Mouse (Mus musculus): ENCODE results near the gene Mpdz. TPM values are rescaled to one million over a fixed set of nuclear protein-coding genes. Genes with fewer than 3 reads are reported as not detected.

Mpdz gene
- total and polyA plus RNA-seq, 3 experiments = 19.3 to 59.6 (median 57.7) TPM

GRCm38 (mm10) chr4:81314618-81315017, 128.0 kb downstream of the Mpdz start:
- Histone ChIP-seq H3K36me3 (ENCODE audit: control insufficient read depth, insufficient read depth, low read length) (peaks cover 3% of the 10 kb centered on the region; the same call in 1 of the 2 replicates), H3K4me3 (no peak overlapping the region), H3K27me3 (ENCODE audit: control insufficient read depth, insufficient read depth, low read length) (no peaks in the 10 kb centered on the region), H3K9ac (ENCODE audit: low read depth, low read length) (no peak overlapping the region), H3K27ac (no peak overlapping the region), H3K4me1 (ENCODE audit: control insufficient read depth, insufficient read depth, low read length) (peaks cover 3% of the 10 kb centered on the region), H3K79me2 (replicated peaks; ENCODE audit: control insufficient read depth, insufficient read depth, low read length) (no peaks in the 10 kb centered on the region)
- TF ChIP-seq CTCF (IDR thresholded peaks at IDR 0.05) (no peak), POLR2A (IDR thresholded peaks at IDR 0.05; ENCODE audit: insufficient read depth, low read depth, low read length) (no peak), EP300 (IDR thresholded peaks at IDR 0.05; ENCODE audit: insufficient read depth, low read depth, low read length) (no peak)
- no peak for DNase-seq
- intact Hi-C loops (cut with DNase I) = no loop called here
- WGBS = 53% methylated on average over 5 of the region's 5 CpGs

DNA sequence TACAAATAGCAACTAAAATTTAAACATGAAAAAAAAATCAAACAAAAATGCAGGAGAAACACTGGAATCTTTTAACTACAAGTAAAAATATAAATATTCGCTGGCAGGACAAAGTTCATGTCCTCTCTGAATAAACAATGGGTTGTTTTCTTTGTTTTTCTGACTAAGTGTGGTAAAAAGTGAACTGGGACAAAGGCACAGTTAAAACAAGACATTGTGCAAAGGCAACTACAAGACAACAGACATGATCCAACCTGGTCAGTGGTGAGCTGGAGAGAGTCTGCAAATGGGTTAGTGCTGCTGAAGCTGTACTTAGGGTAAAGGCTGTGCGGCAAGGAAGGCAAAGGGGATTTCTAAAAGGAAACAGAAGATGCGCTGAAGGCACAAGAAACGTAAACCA, 129.4 kb downstream of the Mpdz start:
- peaks cover 3% of the 10 kb centered on the region for H3K4me1 ChIP-seq (ENCODE audit: control insufficient read depth, insufficient read depth, low read length)
- H3K27me3 ChIP-seq (ENCODE audit: control insufficient read depth, insufficient read depth, low read length) = no peaks in the 10 kb centered on the region
- H3K36me3 ChIP-seq (ENCODE audit: control insufficient read depth, insufficient read depth, low read length) = peaks cover 3% of the 10 kb centered on the region
- TF ChIP-seq POLR2A (IDR thresholded peaks at IDR 0.05; ENCODE audit: insufficient read depth, low read depth, low read length) (no peak), EP300 (IDR thresholded peaks at IDR 0.05; ENCODE audit: insufficient read depth, low read depth, low read length) (no peak), CTCF (IDR thresholded peaks at IDR 0.05) (no peak)
- intact Hi-C loops (cut with DNase I) = no loop called here
- WGBS = 88% methylated on average over 4 of the region's 4 CpGs
- H3K27ac ChIP-seq = no peak overlapping the region
- no peak overlapping the region for H3K9ac ChIP-seq (ENCODE audit: low read depth, low read length)
- DNase-seq = no peak
- no peaks in the 10 kb centered on the region for H3K79me2 ChIP-seq (replicated peaks; ENCODE audit: control insufficient read depth, insufficient read depth, low read length)
- H3K4me3 ChIP-seq = no peak overlapping the region

DNA sequence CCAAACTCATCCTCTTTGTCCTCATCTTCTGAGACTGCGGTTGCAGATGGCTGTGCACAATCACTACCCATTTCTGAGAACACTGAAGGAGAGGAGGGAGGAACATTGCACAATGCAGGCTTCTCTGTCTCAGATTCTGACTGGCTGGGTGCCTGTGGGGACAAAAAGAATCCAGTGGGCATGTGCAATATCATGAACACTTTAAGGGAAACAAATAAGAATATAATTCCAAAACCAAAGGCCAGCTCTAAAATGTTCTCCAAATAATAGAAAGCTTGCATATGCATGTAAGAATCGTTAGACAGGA, 132.5 kb downstream of the Mpdz start:
- H3K27me3 ChIP-seq (ENCODE audit: control insufficient read depth, insufficient read depth, low read length) = no peaks in the 10 kb centered on the region
- peaks cover 3% of the 10 kb centered on the region for H3K4me1 ChIP-seq (ENCODE audit: control insufficient read depth, insufficient read depth, low read length)
- peaks cover 4% of the 10 kb centered on the region for H3K36me3 ChIP-seq (ENCODE audit: control insufficient read depth, insufficient read depth, low read length)
- 42% methylated on average over 2 of the region's 2 CpGs for WGBS
- DNase-seq = peak in 1 of 2 experiments; percentile 20
- H3K4me3 ChIP-seq = no peak overlapping the region
- H3K79me2 ChIP-seq (replicated peaks; ENCODE audit: control insufficient read depth, insufficient read depth, low read length) = no peaks in the 10 kb centered on the region
- no peak overlapping the region for H3K9ac ChIP-seq (ENCODE audit: low read depth, low read length)
- intact Hi-C loops (cut with DNase I) = no loop called here
- H3K27ac ChIP-seq = no peak overlapping the region
- TF ChIP-seq EP300 (IDR thresholded peaks at IDR 0.05; ENCODE audit: insufficient read depth, low read depth, low read length) (no peak), POLR2A (IDR thresholded peaks at IDR 0.05; ENCODE audit: insufficient read depth, low read depth, low read length) (no peak), CTCF (IDR thresholded peaks at IDR 0.05) (no peak)

- H3K27ac ChIP-seq = no peak overlapping the region
- H3K9ac ChIP-seq (ENCODE audit: low read depth, low read length) = no peak overlapping the region
- H3K79me2 ChIP-seq (replicated peaks; ENCODE audit: control insufficient read depth, insufficient read depth, low read length) = no peaks in the 10 kb centered on the region
- peaks cover 5% of the 10 kb centered on the region for H3K36me3 ChIP-seq (ENCODE audit: control insufficient read depth, insufficient read depth, low read length)
- no peak for TF ChIP-seq CTCF (IDR thresholded peaks at IDR 0.05)
- no peak for TF ChIP-seq EP300 (IDR thresholded peaks at IDR 0.05; ENCODE audit: insufficient read depth, low read depth, low read length)
- TF ChIP-seq POLR2A (IDR thresholded peaks at IDR 0.05; ENCODE audit: insufficient read depth, low read depth, low read length) = no peak
- H3K4me3 ChIP-seq = no peak overlapping the region
- H3K4me1 ChIP-seq (ENCODE audit: control insufficient read depth, insufficient read depth, low read length) = peaks cover under 1% of the 10 kb centered on the region
- WGBS = 63% methylated on average over 12 of the region's 12 CpGs
- no peaks in the 10 kb centered on the region for H3K27me3 ChIP-seq (ENCODE audit: control insufficient read depth, insufficient read depth, low read length)
- intact Hi-C loops (cut with DNase I) = no loop called here
- DNase-seq = no peak
These were observed 133.0 kb downstream of the Mpdz start for GRCm38 (mm10) chr4:81309473-81310167.

GRCm38 (mm10) chr4:81307596-81308265, 134.9 kb downstream of the Mpdz start:
- Histone ChIP-seq H3K27ac (no peak overlapping the region), H3K27me3 (ENCODE audit: control insufficient read depth, insufficient read depth, low read length) (no peaks in the 10 kb centered on the region), H3K4me1 (ENCODE audit: control insufficient read depth, insufficient read depth, low read length) (no peaks in the 10 kb centered on the region; the same call in 1 of the 2 replicates), H3K79me2 (replicated peaks; ENCODE audit: control insufficient read depth, insufficient read depth, low read length) (no peaks in the 10 kb centered on the region), H3K9ac (ENCODE audit: low read depth, low read length) (no peak overlapping the region), H3K4me3 (no peak overlapping the region), H3K36me3 (ENCODE audit: control insufficient read depth, insufficient read depth, low read length) (peaks cover 5% of the 10 kb centered on the region)
- no peak for DNase-seq
- TF ChIP-seq CTCF (IDR thresholded peaks at IDR 0.05) = no peak
- no peak for TF ChIP-seq POLR2A (IDR thresholded peaks at IDR 0.05; ENCODE audit: insufficient read depth, low read depth, low read length)
- no peak for TF ChIP-seq EP300 (IDR thresholded peaks at IDR 0.05; ENCODE audit: insufficient read depth, low read depth, low read length)
- WGBS = 85% methylated on average over 10 of the region's 10 CpGs
- intact Hi-C loops (cut with DNase I) = no loop called here

- WGBS = 73% methylated on average over 3 of the region's 3 CpGs
- no peaks in the 10 kb centered on the region for H3K27me3 ChIP-seq (ENCODE audit: control insufficient read depth, insufficient read depth, low read length)
These were observed 140.6 kb downstream of the Mpdz start for GRCm38 (mm10) chr4:81302056-81302455.

More at GRCm38 (mm10) chr4:81302056-81302455, 140.6 kb downstream of the Mpdz start:
- Histone ChIP-seq H3K27ac (no peak overlapping the region), H3K4me3 (no peak overlapping the region), H3K36me3 (ENCODE audit: control insufficient read depth, insufficient read depth, low read length) (peaks cover 11% of the 10 kb centered on the region), H3K4me1 (ENCODE audit: control insufficient read depth, insufficient read depth, low read length) (peaks cover 4% of the 10 kb centered on the region), H3K79me2 (replicated peaks; ENCODE audit: control insufficient read depth, insufficient read depth, low read length) (no peaks in the 10 kb centered on the region), H3K9ac (ENCODE audit: low read depth, low read length) (no peak overlapping the region)
- intact Hi-C loops (cut with DNase I) = no loop called here
- TF ChIP-seq EP300 (IDR thresholded peaks at IDR 0.05; ENCODE audit: insufficient read depth, low read depth, low read length) (no peak), CTCF (IDR thresholded peaks at IDR 0.05) (no peak), POLR2A (IDR thresholded peaks at IDR 0.05; ENCODE audit: insufficient read depth, low read depth, low read length) (no peak)
- DNase-seq = no peak

Measured in heart, adult 2 months (tissue).